Mouse (Mus musculus) C2C12 (cell line): Measurements from ENCODE around the gene Prr19.

Source experiments
- CTCF ChIP-seq: IDR thresholded peaks from one replicate; pipeline ENCODE4 v1.5.1; 2011; ENCODE audit not compliant: control insufficient read depth, insufficient read depth, insufficient read length
- USF1 ChIP-seq: IDR thresholded peaks from one replicate; pipeline ENCODE4 v1.6.1; 2011; ENCODE audit warnings: low read depth, mild to moderate bottlenecking, control low read depth, moderate library complexity

DNA sequence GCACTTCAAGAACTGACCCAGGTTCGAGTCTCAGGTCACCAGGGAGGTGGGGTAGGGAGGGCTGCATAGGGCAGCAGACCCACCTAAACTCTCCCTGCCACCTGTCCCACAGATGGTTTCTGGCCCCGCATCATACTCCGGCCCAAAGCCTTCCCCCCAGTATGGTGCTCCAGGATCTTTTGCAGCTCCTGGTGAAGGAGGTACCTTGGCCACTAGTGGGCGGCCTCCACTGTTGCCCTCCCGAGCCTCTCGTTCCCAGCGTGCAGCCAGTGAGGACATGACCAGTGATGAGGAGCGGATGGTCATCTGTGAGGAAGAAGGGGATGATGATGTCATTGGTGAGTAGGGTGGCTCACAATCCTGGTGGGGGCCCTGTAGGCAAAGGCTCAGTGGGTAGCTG is 14.2 kb upstream of the Prr19 start:
- TF ChIP-seq CTCF (no peak), USF1 (no peak)
